29 mouse cellular contexts compared by ENCODE assay signal in the genomic region with DNA sequence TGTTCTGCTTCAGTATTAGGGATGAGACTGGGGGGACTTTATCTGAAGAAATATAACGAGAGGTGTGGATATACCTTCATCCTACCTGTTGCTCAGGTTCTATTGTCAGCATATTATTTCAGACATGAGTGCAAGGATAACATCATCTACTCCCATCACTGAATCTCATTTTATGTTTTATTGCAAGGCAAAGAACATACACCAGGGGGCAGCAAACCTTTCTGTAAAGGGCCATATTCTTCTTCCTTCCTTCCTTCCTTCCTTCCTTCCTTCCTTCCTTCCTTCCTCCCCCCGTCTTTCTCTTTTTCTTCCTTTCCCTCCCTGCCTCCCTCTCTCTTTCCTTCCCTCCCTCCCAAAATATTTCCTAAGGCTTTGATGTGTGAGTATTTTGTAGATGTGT. TPM values are rescaled to one million over a fixed set of nuclear protein-coding genes. Genes with fewer than 3 reads are reported as not detected.
DNase-seq lines count a peak whose midpoint lies in the region; ATAC-seq lines count a peak whose summit lies in the region.
"Had no signal": no experiment of that assay in that cellular context is flagged by ENCODE, and none has a peak within 500 bp of the region (broad histone marks: within the 10 kb centered on the region; RNA-seq: fewer than 3 reads in every experiment).

No protein-coding gene starts in this region.

- H3K27ac ChIP-seq in kidney, embryonic 15.5 days = no peak overlapping the region
- H3K27ac ChIP-seq: forebrain, embryonic 12.5 days; heart, embryonic 10.5 days; limb, embryonic 13.5 days; midbrain, embryonic 15.5 days; neural tube, embryonic 15.5 days had no signal

- 69% methylated on average over 2 of the region's 2 CpGs for WGBS in kidney, embryonic 15.5 days

- no peaks in the 10 kb centered on the region for H3K9me3 ChIP-seq in kidney, embryonic 15.5 days (replicated peaks)
- H3K9me3 ChIP-seq: limb, embryonic 13.5 days had no signal

- H3K4me2 ChIP-seq in kidney, embryonic 15.5 days = no peak overlapping the region
- H3K4me2 ChIP-seq: forebrain, embryonic 12.5 days; limb, embryonic 13.5 days; midbrain, embryonic 15.5 days; neural tube, embryonic 15.5 days had no signal

- no peaks in the 10 kb centered on the region for H3K4me1 ChIP-seq in kidney, embryonic 15.5 days
- H3K4me1 ChIP-seq: forebrain, embryonic 12.5 days; heart, embryonic 10.5 days; limb, embryonic 13.5 days; midbrain, embryonic 15.5 days; neural tube, embryonic 15.5 days had no signal

- peak; percentile 14 for DNase-seq in kidney, adult 9 months
- peak; percentile 5 for DNase-seq in 416B (ENCODE audit: low read depth)
- DNase-seq in NIH3T3 (ENCODE audit: low read depth) = peak; percentile 27
- no peak for DNase-seq in frontal cortex, postnatal 36 days (ENCODE audit: low spot score in 2 of 2)
- no peak for DNase-seq in gastrocnemius, postnatal 25 days
- DNase-seq: cerebellum, adult 8-10 months; heart, postnatal 10 days; thymus, postnatal 4 days had no signal

- no peaks in the 10 kb centered on the region for H3K27me3 ChIP-seq in kidney, embryonic 15.5 days
- H3K27me3 ChIP-seq: forebrain, embryonic 12.5 days; limb, embryonic 13.5 days; midbrain, embryonic 15.5 days; neural tube, embryonic 15.5 days had no signal

- ATAC-seq in kidney, embryonic 15.5 days (replicated peaks; ENCODE audit: low FRiP score) = no peak
- ATAC-seq in megakaryocyte progenitor cell, adult 5-6 weeks (replicated peaks; ENCODE audit: poor library complexity) = peak; percentile 57
- ATAC-seq: activated CD4-positive, CD25-positive, alpha-beta regulatory T cell, adult 4 months; inflammation-experienced regulatory T-cells, adult 6 months; midbrain, embryonic 15.5 days had no signal

- H3K36me3 ChIP-seq in kidney, embryonic 15.5 days = no peaks in the 10 kb centered on the region
- H3K36me3 ChIP-seq: forebrain, embryonic 12.5 days; heart, embryonic 10.5 days; limb, embryonic 13.5 days; midbrain, embryonic 15.5 days; neural tube, embryonic 15.5 days had no signal

- H3K9ac ChIP-seq in kidney, embryonic 15.5 days = no peak overlapping the region
- H3K9ac ChIP-seq: forebrain, embryonic 12.5 days; limb, embryonic 13.5 days; midbrain, embryonic 15.5 days; neural tube, embryonic 15.5 days had no signal

- H3K4me3 ChIP-seq in kidney, embryonic 15.5 days (replicated peaks) = no peak overlapping the region
- H3K4me3 ChIP-seq: forebrain, embryonic 12.5 days; heart, embryonic 10.5 days; limb, embryonic 13.5 days; midbrain, embryonic 15.5 days; myocyte; neural tube, embryonic 15.5 days had no signal

RNA-seq across cellular contexts. Expression of a gene that starts 8.2 kb away (rescaled TPM):
- not detected in 2 replicates for polyA plus RNA-seq in kidney, embryonic 15.5 days (2015; fragmentation: Nextera tagmentation; extraction: Ambion mirVana)
- total RNA-seq in megakaryocyte progenitor cell, adult 5-6 weeks (2015) = not detected in 2 replicates
- not detected in 2 replicates for total RNA-seq in megakaryocyte progenitor cell, adult 5-6 weeks (2017)
- not detected for total RNA-seq in gastrocnemius, postnatal 25 days (2021)
- total RNA-seq: adrenal gland, postnatal 36 days; gastrocnemius, postnatal 4 days; heart, postnatal 10 days; layer of hippocampus, adult 18-20 months; layer of hippocampus, postnatal 25 days; left cerebral cortex, postnatal 14 days; megakaryocyte-erythroid progenitor cell, adult 5-6 weeks had no signal
- polyA plus RNA-seq: activated CD4-positive, CD25-positive, alpha-beta regulatory T cell, adult 4 months; cortical plate, adult 2 months; embryonic facial prominence, embryonic 11.5 days; forebrain, embryonic 12.5 days; heart, embryonic 10.5 days; hindbrain, embryonic 11.5 days; inflammation-experienced regulatory T-cells, adult 6 months; kidney, embryonic 16.5 days; limb, embryonic 13.5 days; liver, embryonic 16.5 days; midbrain, embryonic 15.5 days; myocyte; neural tube, embryonic 15.5 days had no signal

RNA-seq across cellular contexts. Expression of a gene that starts 42.8 kb away (rescaled TPM):
- polyA plus RNA-seq in kidney, embryonic 15.5 days (2015; fragmentation: Nextera tagmentation; extraction: Ambion mirVana) = not detected in 2 replicates
- not detected in 2 replicates for total RNA-seq in megakaryocyte progenitor cell, adult 5-6 weeks (2015)
- total RNA-seq in megakaryocyte progenitor cell, adult 5-6 weeks (2017) = not detected in 2 replicates
- not detected for total RNA-seq in gastrocnemius, postnatal 25 days (2021)
- total RNA-seq: adrenal gland, postnatal 36 days; gastrocnemius, postnatal 4 days; heart, postnatal 10 days; layer of hippocampus, adult 18-20 months; layer of hippocampus, postnatal 25 days; left cerebral cortex, postnatal 14 days; megakaryocyte-erythroid progenitor cell, adult 5-6 weeks had no signal
- polyA plus RNA-seq: activated CD4-positive, CD25-positive, alpha-beta regulatory T cell, adult 4 months; cortical plate, adult 2 months; embryonic facial prominence, embryonic 11.5 days; forebrain, embryonic 12.5 days; heart, embryonic 10.5 days; hindbrain, embryonic 11.5 days; inflammation-experienced regulatory T-cells, adult 6 months; kidney, embryonic 16.5 days; limb, embryonic 13.5 days; liver, embryonic 16.5 days; midbrain, embryonic 15.5 days; myocyte; neural tube, embryonic 15.5 days had no signal

RNA-seq across cellular contexts. Expression of a gene that starts 55.8 kb away (rescaled TPM):
- polyA plus RNA-seq in kidney, embryonic 15.5 days (2015; fragmentation: Nextera tagmentation; extraction: Ambion mirVana) = not detected in 2 replicates
- total RNA-seq in megakaryocyte progenitor cell, adult 5-6 weeks (2015) = not detected in 2 replicates
- not detected in 2 replicates for total RNA-seq in megakaryocyte progenitor cell, adult 5-6 weeks (2017)
- total RNA-seq in gastrocnemius, postnatal 25 days (2021) = not detected
- total RNA-seq: adrenal gland, postnatal 36 days; gastrocnemius, postnatal 4 days; heart, postnatal 10 days; layer of hippocampus, adult 18-20 months; layer of hippocampus, postnatal 25 days; left cerebral cortex, postnatal 14 days; megakaryocyte-erythroid progenitor cell, adult 5-6 weeks had no signal
- polyA plus RNA-seq: activated CD4-positive, CD25-positive, alpha-beta regulatory T cell, adult 4 months; cortical plate, adult 2 months; embryonic facial prominence, embryonic 11.5 days; forebrain, embryonic 12.5 days; heart, embryonic 10.5 days; hindbrain, embryonic 11.5 days; inflammation-experienced regulatory T-cells, adult 6 months; kidney, embryonic 16.5 days; limb, embryonic 13.5 days; liver, embryonic 16.5 days; midbrain, embryonic 15.5 days; myocyte; neural tube, embryonic 15.5 days had no signal

Comparison
In these comparisons a context has a peak if more than half of its experiments do, and no peak if none do; other contexts are left out.
1. DNase-seq: peak in kidney, adult 9 months (single experiment), 416B (single experiment) and NIH3T3 (single experiment); none in frontal cortex, postnatal 36 days (0 of 2) and gastrocnemius, postnatal 25 days (single experiment).